Mouse (Mus musculus) ES-Bruce4 (cell line): ENCODE measurements around the gene Psmd9. TPM values are rescaled to one million over a fixed set of nuclear protein-coding genes. Genes with fewer than 3 reads are reported as not detected.

Experiments
- H3K27ac ChIP-seq: 2 replicates; pipeline ENCODE4 v1.5.1; 2012; ENCODE audit warnings: low read length, inconsistent platforms; ENCODE audit not compliant: insufficient read depth
- H3K27me3 ChIP-seq: 2 replicates; pipeline ENCODE4 v1.6.1; 2012; ENCODE audit warnings: mild to moderate bottlenecking, low read length, inconsistent platforms; ENCODE audit not compliant: control insufficient read depth, poor library complexity, insufficient read depth, severe bottlenecking
- H3K36me3 ChIP-seq: 2 replicates; pipeline ENCODE4 v1.6.1; 2012; ENCODE audit warnings: inconsistent platforms, mild to moderate bottlenecking, low read length, moderate library complexity; ENCODE audit not compliant: control insufficient read depth, poor library complexity, insufficient read depth, severe bottlenecking
- H3K4me1 ChIP-seq: one replicate; pipeline ENCODE4 v1.8.1; 2011; ENCODE audit warnings: low read length; ENCODE audit not compliant: control insufficient read depth, insufficient read depth
- H3K4me3 ChIP-seq: 2 replicates; pipeline ENCODE4 v1.5.1; 2011; ENCODE audit warnings: low read depth, mild to moderate bottlenecking, low read length
- H3K9ac ChIP-seq: 2 replicates; pipeline ENCODE4 v1.6.1; 2012; ENCODE audit warnings: low read depth, mild to moderate bottlenecking, inconsistent platforms; ENCODE audit not compliant: poor library complexity, severe bottlenecking
- H3K9me3 ChIP-seq: replicated peaks from 2 replicates; pipeline ENCODE4 v1.6.1; 2012; ENCODE audit warnings: mild to moderate bottlenecking, low read length, inconsistent platforms; ENCODE audit not compliant: control insufficient read depth, poor library complexity, insufficient read depth, severe bottlenecking
- CTCF ChIP-seq: IDR thresholded peaks from one replicate; pipeline ENCODE4 v1.8.1; 2011; ENCODE audit warnings: low read depth, low read length
- EP300 ChIP-seq: IDR thresholded peaks from 2 replicates; pipeline ENCODE4 v1.6.1; 2011; ENCODE audit warnings: low read depth, low read length; ENCODE audit not compliant: insufficient read depth
- POLR2A ChIP-seq: IDR thresholded peaks from one replicate; pipeline ENCODE4 v1.8.1; 2011; ENCODE audit warnings: low read length; ENCODE audit not compliant: insufficient read depth
- polyA plus RNA-seq: library from polyadenylated mRNA; stranded (reverse); fragments of >200 nt; gene quantifications from 2 replicates; pipeline ENCODE4 v1.2.4, GENCODE M21; 2011; ENCODE audit warnings: low read depth; ENCODE audit not compliant: missing spikeins, insufficient read depth, insufficient read length

The Psmd9 gene
- polyA plus RNA-seq, 1 experiment = 24.8 TPM

GRCm38 (mm10) chr5:123152901-123153300 is 16.3 kb upstream of the Psmd9 start:
- Histone ChIP-seq H3K4me3 (no peak overlapping the region), H3K9ac (no peak overlapping the region), H3K27ac (no peak overlapping the region), H3K27me3 (no peaks in the 10 kb centered on the region), H3K9me3 (no peaks in the 10 kb centered on the region), H3K36me3 (peaks cover 4% of the 10 kb centered on the region; the same call in 1 of the 2 replicates), H3K4me1 (peaks cover 5% of the 10 kb centered on the region)
- TF ChIP-seq CTCF (no peak), EP300 (no peak), POLR2A (no peak)

- TF ChIP-seq CTCF (peak; percentile 76), EP300 (no peak), POLR2A (no peak)
- Histone ChIP-seq H3K4me3 (no peak overlapping the region), H3K9ac (no peak overlapping the region), H3K27me3 (no peaks in the 10 kb centered on the region), H3K27ac (no peak overlapping the region), H3K36me3 (peaks cover 9% of the 10 kb centered on the region), H3K9me3 (no peaks in the 10 kb centered on the region), H3K4me1 (peaks cover 4% of the 10 kb centered on the region)
Observed at GRCm38 (mm10) chr5:123155425-123155824, 13.8 kb upstream of the Psmd9 start.

- H3K36me3 ChIP-seq = peaks cover 9% of the 10 kb centered on the region
- H3K4me3 ChIP-seq = no peak overlapping the region
- H3K4me1 ChIP-seq = peaks cover 4% of the 10 kb centered on the region
- H3K9ac ChIP-seq = no peak overlapping the region
- TF ChIP-seq POLR2A (no peak), CTCF (peak; percentile 92), EP300 (0 out of 2 replicates have a peak, but pooled peaks have one; percentile 6)
- no peaks in the 10 kb centered on the region for H3K9me3 ChIP-seq
- no peak overlapping the region for H3K27ac ChIP-seq
- H3K27me3 ChIP-seq = no peaks in the 10 kb centered on the region
Observed at GRCm38 (mm10) chr5:123156763-123157162, 12.4 kb upstream of the Psmd9 start.

DNA sequence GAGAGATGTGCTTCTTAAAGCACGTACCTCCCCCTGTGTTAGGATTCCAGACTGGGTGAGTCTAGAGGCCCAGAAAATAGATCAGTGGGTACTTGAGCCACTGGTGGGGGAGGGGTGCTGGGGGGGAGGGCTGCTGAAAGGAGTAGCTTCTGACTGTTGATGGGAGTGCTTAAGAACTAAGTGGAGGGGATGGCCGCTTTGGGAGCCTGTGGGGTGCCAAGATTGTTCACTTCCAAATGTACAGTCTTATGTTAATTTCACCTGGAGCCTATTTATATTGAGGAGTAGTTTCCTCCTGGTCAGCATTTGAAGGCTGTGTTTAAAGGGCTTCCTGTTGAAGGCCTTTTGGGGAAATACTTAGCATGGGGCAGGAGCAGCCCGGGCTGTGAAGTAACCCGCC is 11.2 kb upstream of the Psmd9 start:
- no peak overlapping the region for H3K9ac ChIP-seq
- TF ChIP-seq EP300 (peak; percentile 91), POLR2A (no peak)
- no peaks in the 10 kb centered on the region for H3K27me3 ChIP-seq
- H3K9me3 ChIP-seq = no peaks in the 10 kb centered on the region
- no peak overlapping the region for H3K4me3 ChIP-seq
- peaks cover 4% of the 10 kb centered on the region for H3K4me1 ChIP-seq
- peaks cover 5% of the 10 kb centered on the region for H3K36me3 ChIP-seq
- H3K27ac ChIP-seq = no peak overlapping the region

GRCm38 (mm10) chr5:123159446-123159845 is 9.8 kb upstream of the Psmd9 start:
- Histone ChIP-seq H3K4me3 (no peak overlapping the region), H3K36me3 (peaks cover 10% of the 10 kb centered on the region), H3K9me3 (no peaks in the 10 kb centered on the region), H3K4me1 (peaks cover 4% of the 10 kb centered on the region), H3K27ac (no peak overlapping the region), H3K9ac (no peak overlapping the region), H3K27me3 (no peaks in the 10 kb centered on the region)
- TF ChIP-seq EP300 (no peak), POLR2A (no peak), CTCF (no peak)

DNA sequence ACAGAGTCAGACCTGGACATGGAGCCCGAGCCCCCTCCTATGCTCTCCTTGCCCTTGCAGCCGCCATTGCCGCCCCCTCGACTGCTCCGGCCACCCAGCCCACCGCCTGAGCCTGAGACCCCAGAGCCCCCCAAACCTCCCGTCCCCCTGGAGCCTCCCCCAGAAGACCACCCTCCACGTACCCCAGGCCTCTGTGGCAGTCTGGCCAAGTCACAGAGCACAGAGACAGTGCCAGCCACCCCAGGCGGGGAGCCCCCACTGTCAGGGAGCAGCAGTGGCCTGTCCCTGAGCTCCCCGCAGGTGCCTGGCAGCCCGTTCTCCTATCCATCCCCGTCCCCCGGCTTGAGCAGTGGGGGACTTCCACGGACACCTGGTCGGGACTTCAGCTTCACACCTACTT is 9.3 kb upstream of the Psmd9 start:
- TF ChIP-seq CTCF = no peak
- no peak for TF ChIP-seq EP300
- TF ChIP-seq POLR2A = no peak
- Histone ChIP-seq H3K9ac (no peak overlapping the region), H3K4me1 (peaks cover 4% of the 10 kb centered on the region), H3K9me3 (no peaks in the 10 kb centered on the region), H3K27ac (no peak overlapping the region), H3K27me3 (no peaks in the 10 kb centered on the region), H3K4me3 (no peak overlapping the region), H3K36me3 (peaks cover 10% of the 10 kb centered on the region)

DNA sequence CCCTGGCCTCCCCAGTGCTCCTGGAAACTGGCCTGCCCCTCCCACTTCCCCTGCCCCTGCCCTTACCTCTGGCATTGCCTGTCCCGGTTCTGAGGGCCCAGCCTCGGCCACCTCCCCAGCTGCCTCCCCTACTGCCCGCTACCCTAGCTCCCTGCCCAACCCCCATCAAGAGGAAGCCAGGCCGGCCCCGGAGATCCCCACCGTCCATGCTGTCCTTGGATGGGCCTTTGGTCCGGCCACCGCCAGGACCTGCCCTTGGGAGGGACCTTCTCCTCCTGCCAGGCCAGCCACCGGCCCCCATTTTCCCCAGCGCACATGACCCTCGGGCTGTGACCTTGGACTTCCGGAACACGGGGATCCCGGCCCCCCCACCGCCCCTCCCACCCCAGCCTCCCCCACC is 8.9 kb upstream of the Psmd9 start:
- Histone ChIP-seq H3K36me3 (peaks cover 10% of the 10 kb centered on the region), H3K9ac (no peak overlapping the region), H3K27me3 (no peaks in the 10 kb centered on the region), H3K9me3 (no peaks in the 10 kb centered on the region), H3K4me3 (no peak overlapping the region), H3K27ac (no peak overlapping the region), H3K4me1 (peaks cover 4% of the 10 kb centered on the region)
- TF ChIP-seq CTCF = no peak
- no peak for TF ChIP-seq EP300
- TF ChIP-seq POLR2A = no peak
